Mouse (Mus musculus) brain, embryonic 14.5 days (tissue): ENCODE data around the gene Nudcd2. TPM values are rescaled to one million over a fixed set of nuclear protein-coding genes. Genes with fewer than 3 reads are reported as not detected.

Experiments used
- DNase-seq: peaks from one replicate; pipeline ENCODE4 v3.0.0-alpha.2; 2011; ENCODE audit warnings: low read depth
- CTCF ChIP-seq: fragments of 200-500 bp; IDR thresholded peaks from 2 replicates; pipeline ENCODE4 v1.5.1; 2012; ENCODE audit warnings: inconsistent platforms, mild to moderate bottlenecking, moderate library complexity, borderline replicate concordance; ENCODE audit not compliant: insufficient read depth, insufficient read length; ENCODE audit errors: extremely low read depth
- POLR2A ChIP-seq: fragments of 200-500 bp; IDR thresholded peaks from 2 replicates; pipeline ENCODE4 v1.6.1; 2012; ENCODE audit warnings: mild to moderate bottlenecking, inconsistent platforms, borderline replicate concordance; ENCODE audit not compliant: poor library complexity, insufficient read depth, insufficient read length, severe bottlenecking; ENCODE audit errors: extremely low read depth
- polyA plus RNA-seq: library from polyadenylated mRNA; depleted of rRNA; stranded (reverse); fragments of >200 nt; gene quantifications from 2 replicates; pipeline ENCODE4 v1.2.3, GENCODE M21; 2012

Nudcd2 gene
- polyA plus RNA-seq, 1 experiment, result 29.5 TPM

- TF ChIP-seq CTCF (no peak), POLR2A (no peak)
- DNase-seq, result no peak
Observed at GRCm38 (mm10) chr11:40732997-40733338, 499 bp upstream of the Nudcd2 start.

- TF ChIP-seq CTCF (no peak), POLR2A (no peak)
- peak; percentile 30 for DNase-seq
Observed at GRCm38 (mm10) chr11:40734251-40734752, 835 bp downstream of the Nudcd2 start.

DNA sequence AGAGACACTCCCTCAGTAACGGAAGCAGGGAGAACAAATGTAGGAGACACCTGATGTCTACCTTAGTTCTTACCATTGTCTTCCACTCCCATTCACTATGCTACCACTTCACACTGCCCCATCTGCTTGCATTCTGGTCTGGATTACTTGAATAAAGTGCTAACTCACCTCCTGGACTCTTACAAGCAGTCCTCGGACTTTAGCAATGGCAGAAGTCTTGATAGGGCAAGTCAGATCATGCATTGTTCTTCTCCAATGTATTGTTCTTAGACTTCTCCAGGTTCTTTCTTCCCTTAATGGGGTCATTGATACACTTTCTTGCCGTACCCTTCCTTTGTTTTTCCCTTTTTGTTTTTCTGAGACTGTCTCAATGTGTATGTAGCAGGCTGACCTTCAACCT lies 3.9 kb downstream of the Nudcd2 start:
- no peak for TF ChIP-seq POLR2A
- TF ChIP-seq CTCF, result no peak
- no peak for DNase-seq

DNA sequence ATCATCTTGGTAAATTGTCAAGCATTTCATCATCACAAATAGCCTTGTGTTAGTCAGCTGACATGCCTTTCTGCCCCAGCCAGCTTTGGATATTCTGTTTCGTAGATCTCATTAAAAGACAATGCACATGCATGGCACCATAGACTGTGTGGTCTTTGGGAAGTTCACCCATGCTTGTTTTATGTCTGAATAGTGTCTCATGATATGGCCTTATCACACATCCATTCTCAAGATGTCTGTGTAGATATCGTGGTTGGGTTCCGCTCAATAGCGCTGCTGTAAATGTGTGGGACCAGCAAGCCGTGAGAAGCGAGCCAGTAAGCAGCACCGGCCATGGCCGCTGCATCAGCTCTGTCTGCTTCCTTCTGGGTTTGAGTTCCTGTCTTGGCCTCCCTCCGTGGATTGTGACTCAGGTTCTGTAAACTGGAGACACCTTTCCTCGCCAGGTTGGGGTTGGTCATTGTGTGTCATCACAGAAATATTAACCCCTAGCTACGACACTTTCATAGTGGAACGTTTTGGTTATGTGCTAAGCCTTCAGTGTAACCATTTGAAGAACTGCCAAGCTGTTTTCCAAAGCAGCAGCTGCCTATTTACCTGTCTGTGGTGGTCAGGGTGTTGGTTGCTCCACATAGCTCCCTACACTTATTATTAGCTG lies 8.3 kb downstream of the Nudcd2 start:
- DNase-seq, result no peak
- TF ChIP-seq POLR2A (no peak), CTCF (no peak)

GRCm38 (mm10) chr11:40744348-40744747 lies 10.9 kb downstream of the Nudcd2 start:
- DNase-seq, result no peak
- TF ChIP-seq POLR2A, result no peak
- TF ChIP-seq CTCF, result no peak

DNA sequence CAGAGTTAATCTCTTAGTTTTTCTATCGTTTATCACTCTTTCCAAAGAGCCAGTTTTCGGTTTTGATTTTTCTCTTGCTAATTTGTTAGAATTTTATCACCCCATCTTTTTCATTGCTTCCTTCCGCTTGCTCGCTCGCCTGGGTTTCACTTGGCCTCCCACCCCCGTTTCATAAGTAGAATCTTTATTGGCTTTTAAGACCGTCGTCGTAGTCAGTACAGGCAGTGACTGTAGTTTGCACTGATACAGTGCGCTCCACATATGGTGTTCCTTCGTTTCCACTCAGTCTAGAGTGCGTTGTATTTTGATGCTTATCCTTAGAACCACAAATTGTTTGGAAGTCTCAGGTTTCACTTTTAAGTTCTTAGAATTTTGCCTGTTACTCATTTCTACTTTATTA lies 12.9 kb downstream of the Nudcd2 start:
- TF ChIP-seq CTCF (no peak), POLR2A (no peak)

GRCm38 (mm10) chr11:40747716-40748115 lies 14.2 kb downstream of the Nudcd2 start:
- no peak for TF ChIP-seq POLR2A
- no peak for TF ChIP-seq CTCF
- DNase-seq, result no peak

More for the DNA sequence above, 12.9 kb downstream of the Nudcd2 start:
- no peak for DNase-seq

- TF ChIP-seq POLR2A (no peak), CTCF (no peak)
- no peak for DNase-seq
Observed at GRCm38 (mm10) chr11:40753836-40754235, 20.4 kb downstream of the Nudcd2 start.

DNA sequence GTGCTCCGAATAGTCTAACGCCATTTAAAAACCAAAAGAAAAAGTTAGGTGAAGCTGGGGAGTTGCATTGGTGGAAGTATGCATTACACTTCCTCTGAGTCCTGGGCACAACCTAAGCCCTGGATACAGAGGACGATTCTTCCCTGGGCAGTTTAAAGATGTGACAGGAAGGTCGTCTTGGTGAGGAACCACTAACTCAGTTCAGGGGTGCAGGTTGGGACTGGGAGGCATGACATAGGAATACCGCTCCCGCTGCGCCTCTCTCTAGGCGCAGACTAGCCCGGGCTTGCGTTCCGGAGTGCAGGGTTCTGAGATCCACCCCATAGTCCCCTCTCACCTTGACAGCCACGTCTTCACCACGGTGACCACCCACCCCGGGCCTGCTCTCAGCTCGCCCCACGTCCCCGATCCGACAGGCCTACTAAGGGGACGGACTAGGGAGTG lies 21.2 kb downstream of the Nudcd2 start:
- TF ChIP-seq CTCF (no peak), POLR2A (no peak)
- no peak for DNase-seq

DNA sequence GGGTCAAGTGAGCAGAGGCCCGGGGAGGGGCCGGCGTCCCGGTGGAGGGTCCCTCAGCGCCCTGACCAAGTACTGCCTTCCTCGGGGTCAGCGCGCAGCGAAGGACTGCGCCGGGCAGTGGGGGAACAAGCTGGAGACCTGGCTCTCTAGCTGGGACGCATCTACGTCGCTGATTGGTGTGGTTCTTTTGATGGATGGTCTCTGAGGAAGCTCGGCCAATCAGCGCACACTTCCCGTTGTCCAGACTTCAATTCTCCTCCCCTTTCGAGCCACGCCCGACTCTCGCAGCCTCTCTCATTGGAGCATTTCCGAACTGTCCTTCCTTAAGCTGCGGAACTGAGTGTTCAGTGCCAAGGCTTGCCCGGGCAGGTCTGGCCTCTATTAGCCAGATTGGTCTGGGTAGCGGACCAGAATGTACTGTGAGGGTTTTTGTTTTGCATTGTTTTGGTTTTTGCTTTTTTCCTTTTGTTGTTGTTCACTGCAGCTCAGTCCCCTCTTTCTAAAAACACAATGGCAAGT lies 21.7 kb downstream of the Nudcd2 start, which contains the start of gene Ccng1:
Gene Ccng1, minus strand, starts transcription at position 203 of the 519 bp plus-strand sequence.
- TF ChIP-seq POLR2A (peak; percentile 31; the same call in 1 of the 2 replicates), CTCF (no peak)
- DNase-seq, result peak; percentile 99

DNA sequence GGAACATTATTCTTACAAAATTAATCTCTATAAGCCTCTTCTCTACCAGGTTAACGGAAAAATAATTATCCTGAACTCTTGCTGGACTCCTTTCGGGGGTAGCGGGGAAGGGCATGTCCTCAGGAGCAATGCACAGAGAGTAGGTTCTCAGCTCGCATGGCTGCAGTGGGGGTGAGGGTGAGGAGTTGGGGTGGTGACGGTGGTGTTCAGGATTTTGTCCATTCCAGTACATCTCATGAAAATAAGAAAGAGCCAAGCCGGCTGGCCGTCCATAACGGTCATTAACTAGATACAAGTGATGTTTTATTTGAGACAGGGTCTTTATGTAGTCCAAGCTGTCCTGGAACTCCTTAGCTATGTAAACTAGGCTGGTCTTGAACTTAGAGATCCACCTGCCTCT lies 22.5 kb downstream of the Nudcd2 start:
- no peak for DNase-seq
- TF ChIP-seq POLR2A (no peak), CTCF (no peak)

DNA sequence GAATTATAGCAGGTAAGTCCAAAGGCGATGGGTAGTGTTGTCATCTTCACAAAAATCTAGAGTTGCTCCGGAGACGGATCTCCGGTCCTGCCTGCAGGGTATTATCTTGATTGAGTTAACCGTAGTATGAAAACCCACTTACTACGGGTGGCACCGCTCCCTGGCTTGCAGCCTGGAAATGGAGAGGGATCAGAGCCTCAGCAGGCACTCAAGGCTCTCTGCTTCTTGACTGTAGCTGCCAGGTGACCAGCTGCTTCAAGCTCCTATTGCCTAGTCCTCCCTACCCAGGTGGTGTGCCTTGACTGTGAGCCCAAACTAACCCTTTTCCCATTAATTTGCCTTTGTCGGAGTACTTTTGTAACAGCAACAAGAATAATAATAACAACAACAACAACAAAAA lies 26.4 kb downstream of the Nudcd2 start:
- DNase-seq, result no peak
- TF ChIP-seq POLR2A (no peak), CTCF (no peak)

DNA sequence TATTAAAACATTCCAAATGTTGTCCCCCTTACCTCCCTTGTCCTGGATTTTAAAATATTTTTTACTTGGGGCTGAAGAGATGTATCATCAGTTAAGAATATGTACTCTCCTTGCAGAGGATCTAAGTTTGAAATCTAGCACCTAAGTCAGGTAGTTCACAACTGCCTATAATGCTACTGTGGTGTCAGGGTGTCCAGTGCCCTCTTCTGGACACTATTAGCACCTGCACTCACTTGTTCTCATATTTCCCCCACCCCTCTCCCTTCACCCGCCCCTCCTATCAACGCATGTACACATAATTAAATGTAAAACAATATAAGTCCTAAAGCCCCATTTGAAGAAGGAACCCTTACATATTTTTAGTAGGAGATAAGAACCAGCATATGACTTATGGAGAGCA lies 29.9 kb downstream of the Nudcd2 start:
- no peak for DNase-seq
- TF ChIP-seq POLR2A (no peak), CTCF (peak; percentile 45; the same call in 1 of the 2 replicates)

DNA sequence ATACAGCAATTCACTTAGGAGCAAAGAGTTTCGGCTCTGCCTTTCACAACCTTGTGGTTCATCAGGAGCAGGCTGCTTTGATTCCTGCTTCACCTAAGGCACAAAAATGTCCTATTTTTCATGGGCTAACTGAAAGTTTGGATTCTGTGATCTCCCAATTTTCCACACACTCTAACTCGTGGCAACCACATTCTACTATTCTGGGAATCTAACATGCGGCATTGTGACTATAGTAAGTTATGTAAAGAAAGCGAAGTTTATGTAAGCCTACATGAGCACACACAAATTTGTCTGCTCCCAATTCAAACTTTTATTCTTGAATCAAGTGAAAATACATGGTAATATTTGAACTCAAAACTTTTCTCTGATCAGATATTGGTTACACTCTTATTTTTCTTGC lies 31.2 kb downstream of the Nudcd2 start:
- TF ChIP-seq POLR2A (no peak), CTCF (no peak)

More for the DNA sequence above, 31.2 kb downstream of the Nudcd2 start:
- DNase-seq, result no peak
